ENCODE assay signal across 24 mouse cellular contexts in genomic region chr5:40030261-40030660, GRCm38 (mm10).
DNase-seq lines count a peak whose midpoint lies in the region; ATAC-seq and TF ChIP-seq lines count a peak whose summit lies in the region.
"Had no signal": no experiment of that assay in that cellular context is flagged by ENCODE, and none has a peak within 500 bp of the region (broad histone marks: within the 10 kb centered on the region; RNA-seq: fewer than 3 reads in every experiment).

No protein-coding gene starts in this region.

- H3K4me3 ChIP-seq in forebrain, postnatal 0 days (ENCODE audit: low read depth, low read length), result no peak overlapping the region
- no peak overlapping the region for H3K4me3 ChIP-seq in forebrain, embryonic 12.5 days (replicated peaks)
- no peak overlapping the region for H3K4me3 ChIP-seq in midbrain, embryonic 11.5 days (ENCODE audit: low read depth, low read length)
- H3K4me3 ChIP-seq in midbrain, embryonic 15.5 days, result no peak overlapping the region
- no peak overlapping the region for H3K4me3 ChIP-seq in midbrain, embryonic 14.5 days (replicated peaks; ENCODE audit: low read depth, low read length)
- H3K4me3 ChIP-seq in midbrain, embryonic 10.5 days, result no peak overlapping the region
- H3K4me3 ChIP-seq: embryonic facial prominence, embryonic 12.5 days; embryonic facial prominence, embryonic 15.5 days; forebrain, embryonic 15.5 days; heart, embryonic 12.5 days; heart, embryonic 15.5 days; hindbrain, embryonic 10.5 days had no signal

- no peaks in the 10 kb centered on the region for H3K4me1 ChIP-seq in forebrain, postnatal 0 days (ENCODE audit: insufficient read depth)
- no peaks in the 10 kb centered on the region for H3K4me1 ChIP-seq in forebrain, embryonic 12.5 days
- H3K4me1 ChIP-seq in midbrain, embryonic 11.5 days (ENCODE audit: control insufficient read depth, insufficient read depth, low read length), result no peaks in the 10 kb centered on the region
- no peaks in the 10 kb centered on the region for H3K4me1 ChIP-seq in midbrain, embryonic 15.5 days
- H3K4me1 ChIP-seq in midbrain, embryonic 14.5 days (ENCODE audit: control insufficient read depth, insufficient read depth, low read length), result no peaks in the 10 kb centered on the region
- no peaks in the 10 kb centered on the region for H3K4me1 ChIP-seq in midbrain, embryonic 10.5 days
- H3K4me1 ChIP-seq: embryonic facial prominence, embryonic 12.5 days; embryonic facial prominence, embryonic 15.5 days; forebrain, embryonic 15.5 days; heart, embryonic 12.5 days; heart, embryonic 15.5 days; hindbrain, embryonic 10.5 days had no signal

- H3K9me3 ChIP-seq in forebrain, postnatal 0 days (ENCODE audit: low read length), result no peaks in the 10 kb centered on the region
- H3K9me3 ChIP-seq in forebrain, embryonic 12.5 days, result no peaks in the 10 kb centered on the region
- H3K9me3 ChIP-seq in midbrain, embryonic 11.5 days (ENCODE audit: control insufficient read depth, low read length), result no peaks in the 10 kb centered on the region
- no peaks in the 10 kb centered on the region for H3K9me3 ChIP-seq in midbrain, embryonic 15.5 days
- no peaks in the 10 kb centered on the region for H3K9me3 ChIP-seq in midbrain, embryonic 14.5 days (ENCODE audit: control insufficient read depth, low read length)
- H3K9me3 ChIP-seq in midbrain, embryonic 10.5 days (replicated peaks), result no peaks in the 10 kb centered on the region
- H3K9me3 ChIP-seq: embryonic facial prominence, embryonic 12.5 days; embryonic facial prominence, embryonic 15.5 days; forebrain, embryonic 15.5 days; heart, embryonic 12.5 days; heart, embryonic 15.5 days; hindbrain, embryonic 10.5 days had no signal

- H3K27ac ChIP-seq in forebrain, postnatal 0 days (ENCODE audit: low read depth, low read length), result no peak overlapping the region
- H3K27ac ChIP-seq in forebrain, embryonic 12.5 days, result no peak overlapping the region
- no peak overlapping the region for H3K27ac ChIP-seq in midbrain, embryonic 11.5 days (ENCODE audit: low read depth, low read length)
- H3K27ac ChIP-seq in midbrain, embryonic 15.5 days, result no peak overlapping the region
- H3K27ac ChIP-seq in midbrain, embryonic 14.5 days (replicated peaks; ENCODE audit: low read depth, low read length), result no peak overlapping the region
- no peak overlapping the region for H3K27ac ChIP-seq in midbrain, embryonic 10.5 days (replicated peaks)
- H3K27ac ChIP-seq: embryonic facial prominence, embryonic 12.5 days; embryonic facial prominence, embryonic 15.5 days; forebrain, embryonic 15.5 days; heart, embryonic 15.5 days; hindbrain, embryonic 10.5 days; hindbrain, embryonic 14.5 days had no signal

- WGBS in forebrain, postnatal 0 days, result 68% methylated on average over 6 of the region's 6 CpGs
- 79% methylated on average over 6 of the region's 6 CpGs for WGBS in forebrain, embryonic 12.5 days
- 85% methylated on average over 6 of the region's 6 CpGs for WGBS in midbrain, embryonic 11.5 days
- WGBS in midbrain, embryonic 15.5 days, result 64% methylated on average over 6 of the region's 6 CpGs
- 69% methylated on average over 6 of the region's 6 CpGs for WGBS in midbrain, embryonic 14.5 days
- 83% methylated on average over 6 of the region's 6 CpGs for WGBS in midbrain, embryonic 10.5 days

- no peak for DNase-seq in forebrain, postnatal 0 days
- DNase-seq in midbrain, embryonic 11.5 days (ENCODE audit: low spot score, missing footprints), result no peak
- DNase-seq in midbrain, embryonic 14.5 days, result no peak
- no peak for DNase-seq in midbrain, embryonic 10.5 days (ENCODE audit: low spot score)
- no peak for DNase-seq in liver
- DNase-seq: adrenal gland, adult 8-10 months; adrenal gland, postnatal 25 days; cerebellum, adult 18-20 months; cerebellum, adult 9-10 months; cerebellum, postnatal 25 days; gastrocnemius, postnatal 25 days; heart, adult 18-20 months; heart, postnatal 10 days; heart, postnatal 36 days had no signal

- TF ChIP-seq CTCF in forebrain, postnatal 0 days (IDR thresholded peaks at IDR 0.05; ENCODE audit: low read depth), result no peak

- H3K9ac ChIP-seq in forebrain, postnatal 0 days, result no peak overlapping the region
- H3K9ac ChIP-seq in forebrain, embryonic 12.5 days, result no peak overlapping the region
- H3K9ac ChIP-seq in midbrain, embryonic 11.5 days (ENCODE audit: low read length), result no peak overlapping the region
- H3K9ac ChIP-seq in midbrain, embryonic 15.5 days, result no peak overlapping the region
- H3K9ac ChIP-seq in midbrain, embryonic 14.5 days (replicated peaks; ENCODE audit: low read length), result no peak overlapping the region
- H3K9ac ChIP-seq: embryonic facial prominence, embryonic 12.5 days; embryonic facial prominence, embryonic 15.5 days; forebrain, embryonic 15.5 days; heart, embryonic 12.5 days; heart, embryonic 15.5 days; hindbrain, embryonic 14.5 days had no signal

- no peaks in the 10 kb centered on the region for H3K36me3 ChIP-seq in forebrain, postnatal 0 days (ENCODE audit: insufficient read depth)
- H3K36me3 ChIP-seq in forebrain, embryonic 12.5 days (replicated peaks), result no peaks in the 10 kb centered on the region
- no peaks in the 10 kb centered on the region for H3K36me3 ChIP-seq in midbrain, embryonic 11.5 days (ENCODE audit: control insufficient read depth, insufficient read depth, low read length)
- no peaks in the 10 kb centered on the region for H3K36me3 ChIP-seq in midbrain, embryonic 15.5 days (replicated peaks)
- no peaks in the 10 kb centered on the region for H3K36me3 ChIP-seq in midbrain, embryonic 14.5 days (ENCODE audit: control insufficient read depth, insufficient read depth, low read length)
- H3K36me3 ChIP-seq in midbrain, embryonic 10.5 days, result no peaks in the 10 kb centered on the region
- H3K36me3 ChIP-seq: embryonic facial prominence, embryonic 12.5 days; embryonic facial prominence, embryonic 15.5 days; forebrain, embryonic 15.5 days; heart, embryonic 12.5 days; heart, embryonic 15.5 days; hindbrain, embryonic 10.5 days had no signal

- H3K27me3 ChIP-seq in forebrain, postnatal 0 days (ENCODE audit: insufficient read depth, low read length), result no peaks in the 10 kb centered on the region
- H3K27me3 ChIP-seq in forebrain, embryonic 12.5 days, result no peaks in the 10 kb centered on the region
- no peaks in the 10 kb centered on the region for H3K27me3 ChIP-seq in midbrain, embryonic 11.5 days (ENCODE audit: control insufficient read depth, insufficient read depth, low read length)
- no peaks in the 10 kb centered on the region for H3K27me3 ChIP-seq in midbrain, embryonic 15.5 days (replicated peaks)
- H3K27me3 ChIP-seq in midbrain, embryonic 14.5 days (ENCODE audit: control insufficient read depth, insufficient read depth, low read length), result no peaks in the 10 kb centered on the region
- H3K27me3 ChIP-seq in midbrain, embryonic 10.5 days (ENCODE audit: low read depth, poor library complexity, severe bottlenecking), result no peaks in the 10 kb centered on the region
- H3K27me3 ChIP-seq: embryonic facial prominence, embryonic 12.5 days; embryonic facial prominence, embryonic 15.5 days; forebrain, embryonic 15.5 days; heart, embryonic 12.5 days; heart, embryonic 15.5 days had no signal

- no peak overlapping the region for H3K4me2 ChIP-seq in forebrain, postnatal 0 days (ENCODE audit: low read depth)
- no peak overlapping the region for H3K4me2 ChIP-seq in forebrain, embryonic 12.5 days
- no peak overlapping the region for H3K4me2 ChIP-seq in midbrain, embryonic 11.5 days
- no peak overlapping the region for H3K4me2 ChIP-seq in midbrain, embryonic 15.5 days
- no peak overlapping the region for H3K4me2 ChIP-seq in midbrain, embryonic 14.5 days (ENCODE audit: low read length)
- H3K4me2 ChIP-seq: embryonic facial prominence, embryonic 12.5 days; embryonic facial prominence, embryonic 15.5 days; forebrain, embryonic 15.5 days; heart, embryonic 12.5 days; heart, embryonic 15.5 days; hindbrain, embryonic 14.5 days had no signal

- ATAC-seq in forebrain, postnatal 0 days, result peak; percentile 55
- no peak for ATAC-seq in forebrain, embryonic 12.5 days (ENCODE audit: low FRiP score)
- peak; percentile 63; the same call in 1 of the 2 replicates for ATAC-seq in midbrain, embryonic 11.5 days (ENCODE audit: low FRiP score)
- no peak for ATAC-seq in midbrain, embryonic 15.5 days (replicated peaks)
- ATAC-seq in midbrain, embryonic 14.5 days (ENCODE audit: low FRiP score, low TSS enrichment), result peak; percentile 17; the same call in 1 of the 2 replicates
- ATAC-seq: activated CD4-positive, CD25-positive, alpha-beta regulatory T cell, adult 4 months; forebrain, embryonic 15.5 days had no signal

Comparison
In these comparisons a context has a peak if more than half of its experiments do, and no peak if none do; other contexts are left out.
1. ATAC-seq: peak in forebrain, postnatal 0 days (single experiment), midbrain, embryonic 11.5 days (single experiment) and midbrain, embryonic 14.5 days (single experiment); none in forebrain, embryonic 12.5 days (single experiment) and midbrain, embryonic 15.5 days (single experiment).